Mouse (Mus musculus) brain, embryonic 14.5 days (tissue): ENCODE results near the gene Atg4a.

Experiments
- CTCF ChIP-seq: fragments of 200-500 bp; IDR thresholded peaks from 2 replicates; pipeline ENCODE4 v1.5.1; 2012; ENCODE audit warnings: inconsistent platforms, mild to moderate bottlenecking, moderate library complexity, borderline replicate concordance; ENCODE audit not compliant: insufficient read depth, insufficient read length; ENCODE audit errors: extremely low read depth
- POLR2A ChIP-seq: fragments of 200-500 bp; IDR thresholded peaks from 2 replicates; pipeline ENCODE4 v1.6.1; 2012; ENCODE audit warnings: mild to moderate bottlenecking, inconsistent platforms, borderline replicate concordance; ENCODE audit not compliant: poor library complexity, insufficient read depth, insufficient read length, severe bottlenecking; ENCODE audit errors: extremely low read depth

DNA sequence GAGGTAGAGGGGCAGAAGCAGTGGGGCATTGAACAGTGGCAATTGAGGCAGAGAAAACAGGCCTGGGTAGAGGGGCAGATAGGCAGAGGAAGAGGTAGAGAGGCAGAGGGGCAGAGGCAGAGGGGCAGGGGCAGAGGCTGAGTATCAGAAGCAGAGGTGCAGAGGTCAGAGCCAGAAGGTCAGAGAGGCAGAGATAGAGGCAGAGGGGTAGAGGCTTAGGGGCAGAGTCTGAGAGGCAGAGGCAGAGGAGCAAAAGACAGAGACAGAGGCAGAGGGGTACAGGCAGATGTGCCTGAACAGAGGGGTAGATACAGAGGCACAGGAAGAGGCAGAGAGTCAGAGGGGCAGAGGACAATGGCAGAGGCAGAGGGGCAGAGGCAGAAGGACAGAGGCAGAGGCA lies 193.6 kb downstream of the Atg4a start:
- no peak for TF ChIP-seq CTCF
- no peak for TF ChIP-seq POLR2A
